Mouse (Mus musculus) forebrain, embryonic 15.5 days (tissue): Measurements from ENCODE around the gene Gm26620. TPM values are rescaled to one million over a fixed set of nuclear protein-coding genes. Genes with fewer than 3 reads are reported as not detected.

Experiments
- ATAC-seq: fragments of 200-750 bp; cut with Nextera tagmentation; replicated peaks from 2 replicates; pipeline ENCODE4 v1.8.0; 2017; ENCODE audit warnings: mild to moderate bottlenecking, moderate TSS enrichment, moderate library complexity
- H3K27ac ChIP-seq: fragments of 300-500 bp; sonication (generic); replicated peaks from 2 replicates; pipeline ENCODE4 v1.5.1; 2015; ENCODE audit warnings: mild to moderate bottlenecking, inconsistent platforms
- H3K27me3 ChIP-seq: fragments of 300-500 bp; sonication (generic); 2 replicates; pipeline ENCODE4 v1.6.1; 2015; ENCODE audit warnings: inconsistent platforms
- H3K36me3 ChIP-seq: fragments of 300-500 bp; sonication (generic); 2 replicates; pipeline ENCODE4 v1.6.1; 2015; ENCODE audit warnings: mild to moderate bottlenecking, inconsistent platforms
- H3K4me1 ChIP-seq: fragments of 300-500 bp; sonication (generic); 2 replicates; pipeline ENCODE4 v1.6.1; 2015; ENCODE audit warnings: inconsistent platforms
- H3K4me2 ChIP-seq: fragments of 300-500 bp; sonication (generic); replicated peaks from 2 replicates; pipeline ENCODE4 v1.6.1; 2015; ENCODE audit warnings: mild to moderate bottlenecking, inconsistent platforms
- H3K4me3 ChIP-seq: fragments of 300-500 bp; sonication (generic); 2 replicates; pipeline ENCODE4 v1.5.1; 2015; ENCODE audit warnings: mild to moderate bottlenecking, inconsistent platforms
- H3K9ac ChIP-seq: fragments of 300-500 bp; sonication (generic); replicated peaks from 2 replicates; pipeline ENCODE4 v1.6.1; 2015; ENCODE audit warnings: mild to moderate bottlenecking, inconsistent platforms
- H3K9me3 ChIP-seq: fragments of 300-500 bp; sonication (generic); 2 replicates; pipeline ENCODE4 v1.6.1; 2016; ENCODE audit warnings: inconsistent platforms
- WGBS: fragments of 180-500 bp; shearing (Covaris S2); methylation state at CpG from one replicate; pipeline ENCODE4 v1.1.7; 2015; ENCODE audit warnings: mixed read lengths; 5-methylcytosine and 5-hydroxymethylcytosine counted together
- polyA plus RNA-seq: library from polyadenylated mRNA; unstranded; fragments of >200 nt; fragmentation: Nextera tagmentation; extraction: Ambion mirVana; gene quantifications from 2 replicates; pipeline ENCODE4 v1.2.1, GENCODE M21; 2015

The Gm26620 gene
- polyA plus RNA-seq, 1 experiment from 2014 or later = 0.22 TPM

GRCm38 (mm10) chr1:170862435-170862717 lies 22.5 kb upstream of the Gm26620 start:
- H3K9me3 ChIP-seq = no peaks in the 10 kb centered on the region
- 81% methylated on average over 3 of the region's 3 CpGs for WGBS
- H3K4me3 ChIP-seq = no peak overlapping the region
- H3K27ac ChIP-seq = no peak overlapping the region
- H3K9ac ChIP-seq = no peak overlapping the region
- no peak overlapping the region for H3K4me2 ChIP-seq
- ATAC-seq = no peak
- H3K27me3 ChIP-seq = no peaks in the 10 kb centered on the region
- no peaks in the 10 kb centered on the region for H3K36me3 ChIP-seq
- H3K4me1 ChIP-seq = peaks cover 10% of the 10 kb centered on the region

- no peaks in the 10 kb centered on the region for H3K36me3 ChIP-seq
- no peak overlapping the region for H3K4me2 ChIP-seq
- no peaks in the 10 kb centered on the region for H3K9me3 ChIP-seq
- no peak for ATAC-seq
- WGBS = 76% methylated on average over 4 of the region's 4 CpGs
- no peaks in the 10 kb centered on the region for H3K27me3 ChIP-seq
- H3K9ac ChIP-seq = no peak overlapping the region
- H3K4me3 ChIP-seq = no peak overlapping the region
- no peak overlapping the region for H3K27ac ChIP-seq
- peaks cover 10% of the 10 kb centered on the region for H3K4me1 ChIP-seq
Measured at GRCm38 (mm10) chr1:170863033-170863432, 21.8 kb upstream of the Gm26620 start.

GRCm38 (mm10) chr1:170864234-170864633 lies 20.6 kb upstream of the Gm26620 start:
- no peak for ATAC-seq
- Histone ChIP-seq H3K36me3 (no peaks in the 10 kb centered on the region), H3K9me3 (no peaks in the 10 kb centered on the region), H3K27ac (no peak overlapping the region), H3K4me1 (peaks cover 13% of the 10 kb centered on the region), H3K4me2 (no peak overlapping the region), H3K4me3 (no peak overlapping the region), H3K27me3 (no peaks in the 10 kb centered on the region), H3K9ac (no peak overlapping the region)

GRCm38 (mm10) chr1:170864754-170865153 lies 20.1 kb upstream of the Gm26620 start:
- ATAC-seq = no peak
- Histone ChIP-seq H3K27me3 (no peaks in the 10 kb centered on the region), H3K27ac (no peak overlapping the region), H3K9ac (no peak overlapping the region), H3K9me3 (no peaks in the 10 kb centered on the region), H3K4me2 (no peak overlapping the region), H3K4me3 (no peak overlapping the region), H3K4me1 (peaks cover 13% of the 10 kb centered on the region), H3K36me3 (no peaks in the 10 kb centered on the region)
- WGBS = 85% methylated on average over 3 of the region's 3 CpGs

- Histone ChIP-seq H3K9me3 (no peaks in the 10 kb centered on the region), H3K27me3 (no peaks in the 10 kb centered on the region), H3K4me2 (no peak overlapping the region), H3K4me3 (no peak overlapping the region), H3K9ac (no peak overlapping the region), H3K27ac (no peak overlapping the region), H3K36me3 (no peaks in the 10 kb centered on the region), H3K4me1 (peaks cover 13% of the 10 kb centered on the region)
- 89% methylated on average over 5 of the region's 5 CpGs for WGBS
- ATAC-seq = no peak
Measured at GRCm38 (mm10) chr1:170865406-170865805, 19.5 kb upstream of the Gm26620 start.

GRCm38 (mm10) chr1:170866992-170867690 lies 17.7 kb upstream of the Gm26620 start:
- 2% methylated on average over 30 of the region's 30 CpGs for WGBS
- peak overlapping the region; percentile 89 for H3K9ac ChIP-seq
- ATAC-seq = peak; percentile 49

GRCm38 (mm10) chr1:170867691-170868105 lies 17.2 kb upstream of the Gm26620 start, which contains the start of gene Atf6:
TSS of gene Atf6 (minus strand) at chr1:170867771.
- Histone ChIP-seq H3K9ac (peak within 1 kb of the TSS; percentile 89), H3K4me1 (peaks cover 13% of the 10 kb centered on the region), H3K9me3 (no peaks in the 10 kb centered on the region), H3K4me3 (peak within 1 kb of the TSS; percentile 86), H3K4me2 (peak within 1 kb of the TSS; percentile 65), H3K27ac (peak within 1 kb of the TSS; percentile 80), H3K27me3 (no peaks in the 10 kb centered on the region), H3K36me3 (peaks cover 4% of the 10 kb centered on the region; the same call in 1 of the 2 replicates)
- ATAC-seq = peak; percentile 77; the same call in 1 of the 2 replicates
- WGBS = 0% methylated on average over 25 of the region's 25 CpGs

More at GRCm38 (mm10) chr1:170866992-170867690, 17.7 kb upstream of the Gm26620 start:
- H3K27me3 ChIP-seq = no peaks in the 10 kb centered on the region
- no peaks in the 10 kb centered on the region for H3K9me3 ChIP-seq
- peak overlapping the region; percentile 86 for H3K4me3 ChIP-seq
- peaks cover 13% of the 10 kb centered on the region for H3K4me1 ChIP-seq
- H3K27ac ChIP-seq = peak overlapping the region; percentile 80
- peak overlapping the region; percentile 65 for H3K4me2 ChIP-seq
- peaks cover 1% of the 10 kb centered on the region; the same call in 1 of the 2 replicates for H3K36me3 ChIP-seq

- Histone ChIP-seq H3K27me3 (no peaks in the 10 kb centered on the region), H3K4me3 (peak overlapping the region; percentile 86), H3K4me2 (peak overlapping the region; percentile 65), H3K9ac (peak overlapping the region; percentile 89), H3K36me3 (peaks cover 4% of the 10 kb centered on the region; the same call in 1 of the 2 replicates), H3K4me1 (peaks cover 13% of the 10 kb centered on the region), H3K27ac (no peak overlapping the region), H3K9me3 (no peaks in the 10 kb centered on the region)
- WGBS = under 1% methylated on average over 33 of the region's 33 CpGs
- ATAC-seq = peak; percentile 90
Measured at GRCm38 (mm10) chr1:170868107-170868904, 16.6 kb upstream of the Gm26620 start.

- Histone ChIP-seq H3K27me3 (no peaks in the 10 kb centered on the region), H3K9ac (peak overlapping the region; percentile 89), H3K4me2 (peak overlapping the region; percentile 65), H3K36me3 (peaks cover 6% of the 10 kb centered on the region; the same call in 1 of the 2 replicates), H3K9me3 (no peaks in the 10 kb centered on the region), H3K4me1 (peaks cover 13% of the 10 kb centered on the region), H3K27ac (no peak overlapping the region), H3K4me3 (peak overlapping the region; percentile 86)
- ATAC-seq = peak; percentile 38; the same call in 1 of the 2 replicates
- 17% methylated on average over 14 of the region's 14 CpGs for WGBS
Measured at GRCm38 (mm10) chr1:170868905-170869283, 16.0 kb upstream of the Gm26620 start.

GRCm38 (mm10) chr1:170871402-170871801 lies 13.5 kb upstream of the Gm26620 start:
- peaks cover 11% of the 10 kb centered on the region for H3K36me3 ChIP-seq
- no peak overlapping the region for H3K4me3 ChIP-seq
- no peak overlapping the region for H3K4me2 ChIP-seq
- H3K9me3 ChIP-seq = no peaks in the 10 kb centered on the region
- WGBS = 89% methylated on average over 6 of the region's 6 CpGs
- H3K4me1 ChIP-seq = peaks cover 11% of the 10 kb centered on the region
- no peak overlapping the region for H3K27ac ChIP-seq
- no peak overlapping the region for H3K9ac ChIP-seq
- no peaks in the 10 kb centered on the region for H3K27me3 ChIP-seq
- no peak for ATAC-seq

GRCm38 (mm10) chr1:170871961-170872360 lies 12.9 kb upstream of the Gm26620 start:
- H3K9me3 ChIP-seq = no peaks in the 10 kb centered on the region
- no peak overlapping the region for H3K4me3 ChIP-seq
- no peak overlapping the region for H3K4me2 ChIP-seq
- H3K27me3 ChIP-seq = no peaks in the 10 kb centered on the region
- no peak overlapping the region for H3K9ac ChIP-seq
- 95% methylated on average over 2 of the region's 2 CpGs for WGBS
- H3K27ac ChIP-seq = no peak overlapping the region
- ATAC-seq = no peak
- peaks cover 5% of the 10 kb centered on the region for H3K4me1 ChIP-seq
- peaks cover 12% of the 10 kb centered on the region for H3K36me3 ChIP-seq

- peaks cover 29% of the 10 kb centered on the region for H3K36me3 ChIP-seq
- ATAC-seq = no peak
- H3K4me1 ChIP-seq = no peaks in the 10 kb centered on the region
- no peak overlapping the region for H3K4me2 ChIP-seq
- H3K9ac ChIP-seq = no peak overlapping the region
- H3K27me3 ChIP-seq = no peaks in the 10 kb centered on the region
- H3K27ac ChIP-seq = no peak overlapping the region
- 84% methylated on average over 3 of the region's 3 CpGs for WGBS
- no peaks in the 10 kb centered on the region for H3K9me3 ChIP-seq
- H3K4me3 ChIP-seq = no peak overlapping the region
Measured at GRCm38 (mm10) chr1:170875676-170876075, 9.2 kb upstream of the Gm26620 start.
